8 mouse cellular contexts compared by ENCODE assay signal in the genomic region with DNA sequence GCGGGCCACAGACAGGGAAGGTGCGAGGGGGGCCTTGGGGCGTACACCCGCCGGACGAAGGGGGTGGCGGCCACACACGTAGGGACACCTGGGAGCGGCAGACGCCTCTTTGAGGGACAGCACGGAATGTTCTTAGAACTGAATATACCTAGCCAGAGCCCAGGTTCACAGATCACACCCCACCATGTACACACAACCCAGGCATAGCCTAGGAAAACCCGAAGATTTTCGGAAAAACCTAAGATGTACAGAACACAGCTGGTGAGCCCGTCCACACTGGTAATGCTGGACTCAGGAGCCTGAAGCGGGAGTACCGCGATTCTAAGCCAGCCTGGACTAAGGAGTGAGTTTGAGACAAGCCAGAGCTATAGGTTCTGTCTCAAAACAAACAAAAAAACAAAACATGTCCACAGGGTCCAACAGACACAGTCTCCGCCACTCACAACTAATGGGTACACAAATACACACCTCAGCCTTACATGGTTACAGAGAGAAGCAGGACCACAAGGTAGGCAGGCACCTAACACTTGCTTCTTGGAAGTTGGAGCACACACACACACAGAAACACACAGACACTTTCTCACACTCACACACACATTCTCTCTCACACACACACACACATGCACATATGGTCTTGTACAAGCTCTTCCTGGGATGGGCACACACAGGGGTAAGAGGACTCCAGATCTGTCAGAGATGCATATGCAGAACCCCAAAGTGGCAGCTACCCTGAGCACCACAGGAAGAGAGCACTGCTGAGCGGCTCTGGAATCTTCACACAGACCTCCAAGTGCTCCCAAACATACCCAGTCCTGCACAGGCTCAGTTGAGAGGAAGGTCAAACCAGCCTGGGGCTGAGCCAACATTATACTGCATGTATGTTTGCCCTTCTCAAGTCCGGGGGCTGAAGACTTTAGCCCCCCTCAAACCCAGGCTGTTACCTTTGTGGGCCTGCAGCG. TPM values are rescaled to one million over a fixed set of nuclear protein-coding genes. Genes with fewer than 3 reads are reported as not detected.
DNase-seq lines count a peak whose midpoint lies in the region; ATAC-seq lines count a peak whose summit lies in the region.

No protein-coding gene starts in this region.

- no peaks in the 10 kb centered on the region for H3K27me3 ChIP-seq in kidney, embryonic 15.5 days
- peaks cover 7% of the 10 kb centered on the region for H3K27me3 ChIP-seq in hindbrain, embryonic 12.5 days
- H3K27me3 ChIP-seq in midbrain, embryonic 13.5 days: peaks cover 14% of the 10 kb centered on the region

- peaks cover 61% of the 10 kb centered on the region for H3K4me1 ChIP-seq in kidney, embryonic 15.5 days
- peaks cover 54% of the 10 kb centered on the region for H3K4me1 ChIP-seq in hindbrain, embryonic 12.5 days
- H3K4me1 ChIP-seq in midbrain, embryonic 13.5 days (replicated peaks): peaks cover 53% of the 10 kb centered on the region

- H3K9ac ChIP-seq in kidney, embryonic 15.5 days: peak overlapping the region; percentile 91
- peak overlapping the region; percentile 99 for H3K9ac ChIP-seq in hindbrain, embryonic 12.5 days
- peak overlapping the region; percentile 99 for H3K9ac ChIP-seq in midbrain, embryonic 13.5 days (replicated peaks)

- peak overlapping the region; percentile 91 for H3K27ac ChIP-seq in kidney, embryonic 15.5 days
- H3K27ac ChIP-seq in hindbrain, embryonic 12.5 days: peak overlapping the region; percentile 96
- peak overlapping the region; percentile 96 for H3K27ac ChIP-seq in midbrain, embryonic 13.5 days

- WGBS in kidney, embryonic 15.5 days: 17% methylated on average over 21 of the region's 21 CpGs
- 22% methylated on average over 20 of the region's 21 CpGs for WGBS in hindbrain, embryonic 12.5 days
- 20% methylated on average over 21 of the region's 21 CpGs for WGBS in midbrain, embryonic 13.5 days

- no peaks in the 10 kb centered on the region for H3K36me3 ChIP-seq in kidney, embryonic 15.5 days
- H3K36me3 ChIP-seq in hindbrain, embryonic 12.5 days: no peaks in the 10 kb centered on the region
- no peaks in the 10 kb centered on the region for H3K36me3 ChIP-seq in midbrain, embryonic 13.5 days

- ATAC-seq in kidney, embryonic 15.5 days (replicated peaks; ENCODE audit: low FRiP score): no peak
- no peak; the same call in 1 of the 2 replicates for ATAC-seq in hindbrain, embryonic 12.5 days (ENCODE audit: low FRiP score)
- peak; percentile 8 for ATAC-seq in midbrain, embryonic 13.5 days

- H3K4me2 ChIP-seq in kidney, embryonic 15.5 days: peak overlapping the region; percentile 86
- H3K4me2 ChIP-seq in hindbrain, embryonic 12.5 days (replicated peaks): peak overlapping the region; percentile 75
- peak overlapping the region; percentile 86 for H3K4me2 ChIP-seq in midbrain, embryonic 13.5 days (replicated peaks)

- peak overlapping the region; percentile 71 for H3K4me3 ChIP-seq in kidney, embryonic 15.5 days (replicated peaks)
- peak overlapping the region; percentile 90 for H3K4me3 ChIP-seq in hindbrain, embryonic 12.5 days
- H3K4me3 ChIP-seq in midbrain, embryonic 13.5 days (replicated peaks): peak overlapping the region; percentile 80

- no peak for DNase-seq in kidney, adult 11 months
- DNase-seq in brain, adult 2 months (ENCODE audit: low read depth, low spot score): peak; percentile 32
- DNase-seq in c-Kit-positive CD71-positive TER-119-positive erythroid progenitor cells, embryonic 14.5 days (ENCODE audit: low spot score): no peak
- no peak for DNase-seq in ovary, adult 18-20 months (ENCODE audit: low spot score)
- no peak for DNase-seq in ovary, postnatal 10 days (ENCODE audit: low spot score)

- H3K9me3 ChIP-seq in kidney, embryonic 15.5 days (replicated peaks): no peaks in the 10 kb centered on the region
- H3K9me3 ChIP-seq in hindbrain, embryonic 12.5 days (replicated peaks): no peaks in the 10 kb centered on the region
- no peaks in the 10 kb centered on the region for H3K9me3 ChIP-seq in midbrain, embryonic 13.5 days

RNA-seq across cellular contexts. Expression of a gene that starts 0.7 kb away (rescaled TPM):
- polyA plus RNA-seq in kidney, embryonic 15.5 days (2015; fragmentation: Nextera tagmentation; extraction: Ambion mirVana): 3.6 and 4.7 TPM in 2 replicates
- polyA plus RNA-seq in hindbrain, embryonic 12.5 days (2016; fragmentation: Nextera tagmentation; extraction: Ambion mirVana): 5.8 and 7.2 TPM in 2 replicates
- polyA plus RNA-seq in midbrain, embryonic 13.5 days (2015; fragmentation: Nextera tagmentation; extraction: Ambion mirVana): 8.8 and 11.6 TPM in 2 replicates

RNA-seq across cellular contexts. Expression of a gene that starts 36.5 kb away (rescaled TPM):
- polyA plus RNA-seq in kidney, embryonic 15.5 days (2015; fragmentation: Nextera tagmentation; extraction: Ambion mirVana): 1.7 and 2.0 TPM in 2 replicates
- polyA plus RNA-seq in hindbrain, embryonic 12.5 days (2016; fragmentation: Nextera tagmentation; extraction: Ambion mirVana): 1.6 and 1.9 TPM in 2 replicates
- 2.3 and 2.7 TPM in 2 replicates for polyA plus RNA-seq in midbrain, embryonic 13.5 days (2015; fragmentation: Nextera tagmentation; extraction: Ambion mirVana)

RNA-seq across cellular contexts. Expression of a gene that starts 36.6 kb away (rescaled TPM):
- polyA plus RNA-seq in kidney, embryonic 15.5 days (2015; fragmentation: Nextera tagmentation; extraction: Ambion mirVana): 22.0 and 28.7 TPM in 2 replicates
- 21.6 and 21.7 TPM in 2 replicates for polyA plus RNA-seq in hindbrain, embryonic 12.5 days (2016; fragmentation: Nextera tagmentation; extraction: Ambion mirVana)
- polyA plus RNA-seq in midbrain, embryonic 13.5 days (2015; fragmentation: Nextera tagmentation; extraction: Ambion mirVana): 24.5 and 24.7 TPM in 2 replicates

RNA-seq across cellular contexts. Expression of a gene that starts 52.5 kb away (rescaled TPM):
- polyA plus RNA-seq in kidney, embryonic 15.5 days (2015; fragmentation: Nextera tagmentation; extraction: Ambion mirVana): 16.6 and 17.3 TPM in 2 replicates
- 57.5 and 59.0 TPM in 2 replicates for polyA plus RNA-seq in hindbrain, embryonic 12.5 days (2016; fragmentation: Nextera tagmentation; extraction: Ambion mirVana)
- polyA plus RNA-seq in midbrain, embryonic 13.5 days (2015; fragmentation: Nextera tagmentation; extraction: Ambion mirVana): 44.9 and 47.4 TPM in 2 replicates

RNA-seq across cellular contexts. Expression of a gene that starts 58.6 kb away (rescaled TPM):
- polyA plus RNA-seq in kidney, embryonic 15.5 days (2015; fragmentation: Nextera tagmentation; extraction: Ambion mirVana): 0.21 and 1.4 TPM in 2 replicates
- 0.39 and 0.50 TPM in 2 replicates for polyA plus RNA-seq in hindbrain, embryonic 12.5 days (2016; fragmentation: Nextera tagmentation; extraction: Ambion mirVana)
- 0.44 and 0.57 TPM in 2 replicates for polyA plus RNA-seq in midbrain, embryonic 13.5 days (2015; fragmentation: Nextera tagmentation; extraction: Ambion mirVana)
